Mouse (Mus musculus) limb, embryonic 15.5 days (tissue): ENCODE data around the gene Ltbp3. TPM values are rescaled to one million over a fixed set of nuclear protein-coding genes. Genes with fewer than 3 reads are reported as not detected.

Experiments used
- ATAC-seq: fragments of 200-750 bp; cut with Nextera tagmentation; 2 replicates; pipeline ENCODE4 v1.8.0; 2017; ENCODE audit warnings: low read depth, moderate TSS enrichment; ENCODE audit not compliant: insufficient number of reproducible peaks, low FRiP score, low TSS enrichment
- H3K27ac ChIP-seq: fragments of 300-500 bp; sonication (generic); 2 replicates; pipeline ENCODE4 v1.5.1; 2015; ENCODE audit warnings: moderate library complexity, mild to moderate bottlenecking, inconsistent platforms
- H3K27me3 ChIP-seq: fragments of 300-500 bp; sonication (generic); 2 replicates; pipeline ENCODE4 v1.6.1; 2015; ENCODE audit warnings: inconsistent platforms
- H3K36me3 ChIP-seq: fragments of 300-500 bp; sonication (generic); 2 replicates; pipeline ENCODE4 v1.6.1; 2015; ENCODE audit warnings: inconsistent platforms
- H3K4me1 ChIP-seq: fragments of 300-500 bp; sonication (generic); 2 replicates; pipeline ENCODE4 v1.6.1; 2015; ENCODE audit warnings: inconsistent platforms
- H3K4me2 ChIP-seq: fragments of 300-500 bp; sonication (generic); 2 replicates; pipeline ENCODE4 v1.6.1; 2015; ENCODE audit warnings: mild to moderate bottlenecking, inconsistent platforms
- H3K4me3 ChIP-seq: fragments of 300-500 bp; sonication (generic); 2 replicates; pipeline ENCODE4 v1.5.1; 2015; ENCODE audit warnings: mild to moderate bottlenecking, inconsistent platforms
- H3K9ac ChIP-seq: fragments of 300-500 bp; sonication (generic); 2 replicates; pipeline ENCODE4 v1.6.1; 2015; ENCODE audit warnings: inconsistent platforms
- H3K9me3 ChIP-seq: fragments of 300-500 bp; sonication (generic); 2 replicates; pipeline ENCODE4 v1.6.1; 2016; ENCODE audit warnings: inconsistent platforms
- WGBS: fragments of 180-500 bp; shearing (Covaris S2); methylation state at CpG from one replicate; pipeline ENCODE4 v1.1.7; 2015; 5-methylcytosine and 5-hydroxymethylcytosine counted together
- polyA plus RNA-seq: library from polyadenylated mRNA; unstranded; fragments of >200 nt; fragmentation: Nextera tagmentation; extraction: Ambion mirVana; gene quantifications from 2 replicates; pipeline ENCODE4 v1.2.1, GENCODE M21; 2015

Ltbp3 gene
- polyA plus RNA-seq, 1 experiment from 2014 or later, result 64.3 TPM

- 16% methylated on average over 8 of the region's 8 CpGs for WGBS
- H3K27me3 ChIP-seq, result no peaks in the 10 kb centered on the region
- H3K4me1 ChIP-seq, result peaks cover 58% of the 10 kb centered on the region
- H3K4me2 ChIP-seq, result no peak overlapping the region
- no peaks in the 10 kb centered on the region for H3K36me3 ChIP-seq
- ATAC-seq, result no peak
- no peaks in the 10 kb centered on the region for H3K9me3 ChIP-seq
- peak overlapping the region; percentile 76 for H3K27ac ChIP-seq
- H3K4me3 ChIP-seq, result no peak overlapping the region
- no peak overlapping the region for H3K9ac ChIP-seq
Observed at GRCm38 (mm10) chr19:5806051-5806808, 65.5 kb downstream of the Ltbp3 start.

- Histone ChIP-seq H3K27ac (peak overlapping the region; percentile 76), H3K9me3 (no peaks in the 10 kb centered on the region), H3K27me3 (no peaks in the 10 kb centered on the region), H3K4me2 (no peak overlapping the region), H3K36me3 (no peaks in the 10 kb centered on the region), H3K9ac (no peak overlapping the region), H3K4me3 (no peak overlapping the region), H3K4me1 (peaks cover 64% of the 10 kb centered on the region)
- no peak for ATAC-seq
- WGBS, result 45% methylated on average over 6 of the region's 6 CpGs
Observed at GRCm38 (mm10) chr19:5806809-5807205, 66.1 kb downstream of the Ltbp3 start.

- no peak overlapping the region for H3K4me3 ChIP-seq
- ATAC-seq, result no peak
- H3K27ac ChIP-seq, result no peak overlapping the region
- H3K4me2 ChIP-seq, result no peak overlapping the region
- H3K9ac ChIP-seq, result no peak overlapping the region
- WGBS, result 57% methylated on average over 3 of the region's 3 CpGs
- peaks cover 73% of the 10 kb centered on the region for H3K4me1 ChIP-seq
- no peaks in the 10 kb centered on the region for H3K9me3 ChIP-seq
- H3K27me3 ChIP-seq, result no peaks in the 10 kb centered on the region
- H3K36me3 ChIP-seq, result no peaks in the 10 kb centered on the region
Observed at GRCm38 (mm10) chr19:5807740-5808139, 67.0 kb downstream of the Ltbp3 start.

Other genes starting within 250 kb of the Ltbp3 start
- not detected in 2 replicates for gene 1700020D05Rik, start 237.1 kb upstream of the Ltbp3 start, polyA plus RNA-seq
- gene Snx32, start 230.4 kb upstream of the Ltbp3 start, polyA plus RNA-seq, result 9.4 and 10.3 TPM in 2 replicates
- 30.1 and 30.3 TPM in 2 replicates for gene Ovol1, start 180.3 kb upstream of the Ltbp3 start, polyA plus RNA-seq
- gene Ap5b1, start 172.9 kb upstream of the Ltbp3 start, polyA plus RNA-seq, result 4.3 and 4.4 TPM in 2 replicates
- 115 and 116 TPM in 2 replicates for gene Rnaseh2c, start 139.0 kb upstream of the Ltbp3 start, polyA plus RNA-seq
- 43.3 and 48.7 TPM in 2 replicates for gene Kat5, start 130.7 kb upstream of the Ltbp3 start, polyA plus RNA-seq
- 57.3 and 62.0 TPM in 2 replicates for gene Rela, start 103.4 kb upstream of the Ltbp3 start, polyA plus RNA-seq
- 31.1 and 31.2 TPM in 2 replicates for gene Sipa1, start 77.2 kb upstream of the Ltbp3 start, polyA plus RNA-seq
- gene Map3k11, start 52.2 kb upstream of the Ltbp3 start, polyA plus RNA-seq, result 22.7 and 24.9 TPM in 2 replicates
- gene Pcnx3, start 52.0 kb upstream of the Ltbp3 start, polyA plus RNA-seq, result 18.5 and 20.9 TPM in 2 replicates
- 3.1 and 4.4 TPM in 2 replicates for gene Kcnk7, start 36.5 kb upstream of the Ltbp3 start, polyA plus RNA-seq
- gene Ehbp1l1, start 14.6 kb upstream of the Ltbp3 start, polyA plus RNA-seq, result 28.9 and 48.5 TPM in 2 replicates
- 101 and 107 TPM in 2 replicates for gene Fam89b, start 11.3 kb upstream of the Ltbp3 start, polyA plus RNA-seq
- 81.6 and 85.1 TPM in 2 replicates for gene Scyl1, start 30.5 kb downstream of the Ltbp3 start, polyA plus RNA-seq
- gene Frmd8, start 134.4 kb downstream of the Ltbp3 start, polyA plus RNA-seq, result 28.4 and 31.3 TPM in 2 replicates
- 3.4 and 5.2 TPM in 2 replicates for gene Slc25a45, start 136.9 kb downstream of the Ltbp3 start, polyA plus RNA-seq
- gene Tigd3, start 153.2 kb downstream of the Ltbp3 start, polyA plus RNA-seq, result 3.1 TPM in 2 replicates
- gene Dpf2, start 172.1 kb downstream of the Ltbp3 start, polyA plus RNA-seq, result 117 and 125 TPM in 2 replicates
- gene Cdc42ep2, start 183.9 kb downstream of the Ltbp3 start, polyA plus RNA-seq, result 9.2 and 12.6 TPM in 2 replicates
- 56.9 and 61.0 TPM in 2 replicates for gene Pola2, start 223.3 kb downstream of the Ltbp3 start, polyA plus RNA-seq
- gene Slc22a20, start 245.2 kb downstream of the Ltbp3 start, polyA plus RNA-seq, result not detected in 2 replicates